Mouse (Mus musculus) thymus, postnatal 14 days (tissue): ENCODE data around the gene Cap2.

ENCODE experiments used
- DNase-seq: peaks from one replicate; pipeline ENCODE4 v3.0.0; 2021

The Cap2 gene

DNA sequence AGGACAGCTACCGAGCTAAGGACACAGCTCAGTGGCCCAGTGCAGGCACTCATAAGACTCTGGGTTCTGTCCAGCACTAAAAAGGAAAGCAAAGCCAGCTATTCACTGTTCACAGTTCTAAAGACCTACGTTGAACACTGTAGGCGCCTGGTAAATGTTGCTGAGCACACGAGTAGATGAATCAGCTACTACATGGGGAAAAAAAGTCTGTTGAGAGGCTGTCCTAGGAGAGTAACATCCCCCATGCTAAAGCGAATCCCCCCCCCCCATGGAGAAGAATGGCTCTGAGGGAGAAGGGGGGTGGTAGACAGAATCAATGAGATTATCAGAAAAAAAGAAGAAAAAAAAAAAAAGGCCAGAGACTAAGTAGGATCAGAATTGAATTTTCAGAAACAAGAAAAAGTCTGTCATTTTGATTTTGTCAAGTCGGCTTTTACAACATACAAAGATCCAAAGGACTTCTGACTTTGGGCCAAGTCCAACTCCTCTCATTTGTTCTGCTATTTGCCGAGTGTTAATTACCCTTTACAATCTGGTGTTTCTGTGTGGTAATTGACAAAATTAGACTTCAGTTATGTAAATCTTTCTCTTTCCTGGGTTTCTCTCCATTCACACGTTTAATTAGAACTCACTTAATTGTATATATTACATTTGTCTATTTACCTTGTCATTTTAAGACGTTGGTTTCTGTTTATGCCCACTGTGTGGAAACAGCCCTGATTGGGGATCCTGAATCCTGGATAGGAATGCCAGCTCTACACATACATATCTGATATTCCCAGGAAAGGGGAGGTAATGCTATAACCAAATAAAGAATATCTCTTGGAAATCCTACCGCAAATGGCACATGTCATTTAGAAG is 139.2 kb downstream of the Cap2 start:
- no peak for DNase-seq

- peak; percentile 47 for DNase-seq
Measured at GRCm38 (mm10) chr13:46642318-46642717, 140.7 kb downstream of the Cap2 start.

DNA sequence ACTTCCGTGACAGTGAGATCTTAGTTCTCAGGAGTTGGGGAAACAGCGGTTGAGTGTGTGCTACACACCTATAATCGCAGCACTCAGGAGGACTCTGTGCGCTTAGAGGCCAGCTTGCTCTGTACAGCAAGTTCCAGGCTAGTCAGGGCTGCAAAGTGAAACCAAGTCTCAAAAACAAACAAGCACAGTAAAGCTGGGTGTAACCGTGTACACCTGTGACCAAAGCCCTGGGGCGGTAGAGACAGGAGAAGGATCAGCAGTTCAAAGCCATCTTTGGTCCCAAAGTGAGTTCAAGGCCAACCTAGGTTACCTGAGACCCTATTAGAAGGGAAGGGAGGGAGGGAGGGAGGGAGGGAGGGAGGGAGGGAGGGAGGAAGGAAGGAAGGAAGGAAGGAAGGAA is 142.5 kb downstream of the Cap2 start:
- no peak for DNase-seq

GRCm38 (mm10) chr13:46645476-46645875 is 143.8 kb downstream of the Cap2 start:
- no peak for DNase-seq

GRCm38 (mm10) chr13:46651853-46652252 is 150.2 kb downstream of the Cap2 start:
- DNase-seq, result no peak

GRCm38 (mm10) chr13:46652671-46653070 is 151.0 kb downstream of the Cap2 start:
- DNase-seq, result no peak

DNA sequence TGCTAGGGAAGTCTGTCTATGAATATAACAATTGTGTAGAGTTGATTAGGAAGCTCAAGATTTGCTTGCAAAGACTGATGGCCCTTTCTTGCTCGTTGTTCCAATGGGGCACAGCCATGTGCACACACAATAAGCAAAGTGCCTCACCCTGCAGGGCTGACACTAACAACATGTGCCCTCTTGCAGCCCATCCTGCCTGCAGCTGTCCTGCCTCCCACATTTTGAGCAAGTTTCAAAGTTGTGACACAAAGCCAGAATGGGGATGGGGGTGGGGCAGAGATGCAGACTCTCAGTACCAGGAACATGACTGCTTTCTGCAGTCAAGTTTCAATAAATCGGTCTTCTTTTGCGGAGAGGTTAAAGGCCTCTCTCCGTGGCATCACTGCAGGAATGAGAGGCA is 152.0 kb downstream of the Cap2 start:
- DNase-seq, result peak; percentile 17

DNA sequence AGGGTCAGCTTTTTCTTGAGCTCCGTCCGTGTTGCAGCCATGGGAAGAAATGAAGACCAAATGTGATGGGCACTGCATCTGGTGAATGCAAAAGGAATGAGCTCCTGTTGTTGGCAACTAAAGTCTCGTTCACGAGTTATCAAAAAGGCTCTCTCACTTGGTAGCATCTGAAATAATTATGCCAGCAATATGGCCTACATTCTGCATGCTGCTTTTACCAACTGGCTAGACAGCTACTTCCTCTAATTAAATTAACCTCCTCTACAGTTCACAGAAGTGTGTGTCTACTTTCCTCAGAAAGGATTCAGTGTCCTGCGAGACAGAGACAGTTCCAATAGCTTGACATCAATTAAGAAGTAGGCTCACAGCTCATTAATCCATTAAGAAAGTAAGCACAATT is 152.9 kb downstream of the Cap2 start:
- no peak for DNase-seq

GRCm38 (mm10) chr13:46659211-46659610 is 157.6 kb downstream of the Cap2 start:
- DNase-seq, result no peak

DNA sequence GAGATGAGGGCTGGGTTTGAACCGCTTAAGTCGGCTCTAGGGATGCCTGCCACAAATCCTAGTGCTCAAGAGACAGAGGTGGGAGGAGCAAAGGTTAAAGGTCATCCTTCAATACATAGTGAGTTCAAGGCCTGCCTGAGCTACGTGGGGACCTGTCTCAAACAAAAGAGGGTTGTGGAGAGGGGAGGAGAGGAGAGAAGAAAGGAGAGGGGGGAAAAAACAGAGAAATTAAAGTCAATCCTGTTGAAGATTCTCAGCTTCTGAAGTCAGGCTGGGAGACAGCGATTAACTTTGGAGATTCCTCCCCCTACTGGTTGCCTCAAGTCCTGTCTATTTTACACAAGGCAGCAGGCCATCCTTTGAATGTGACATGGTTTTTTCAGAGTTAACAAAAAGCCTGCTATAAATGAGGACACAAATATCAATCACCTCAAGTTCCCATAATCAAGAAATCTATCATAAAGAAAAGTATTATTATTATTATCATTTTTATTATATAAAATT is 161.9 kb downstream of the Cap2 start:
- peak; percentile 55 for DNase-seq

DNA sequence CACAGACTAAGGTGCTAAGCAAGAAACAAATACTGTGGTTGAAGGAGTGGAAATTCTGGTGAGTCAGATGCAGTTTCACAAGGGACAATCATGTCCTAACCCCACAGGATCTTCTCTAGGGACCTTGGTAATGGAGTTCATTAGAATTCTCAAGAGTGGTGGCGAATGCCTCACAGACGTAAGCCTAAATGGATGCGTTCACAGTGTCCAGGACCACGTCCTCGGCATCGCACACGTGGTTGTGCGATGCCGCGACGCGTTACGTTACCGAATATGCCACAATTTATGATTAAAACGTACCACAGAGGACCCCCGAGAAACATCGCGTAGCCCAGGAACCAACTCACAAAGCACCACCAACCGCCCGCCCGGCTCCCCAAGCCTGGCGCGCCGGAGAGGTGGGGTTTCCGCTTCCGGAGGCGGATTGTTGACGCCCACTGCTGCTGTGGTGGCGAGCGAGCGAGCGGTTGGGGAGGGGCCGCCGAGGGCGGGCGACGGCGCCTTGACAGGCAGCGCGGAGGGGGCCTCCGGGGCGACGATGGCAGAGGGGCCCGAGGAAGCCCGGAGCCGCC is 167.5 kb downstream of the Cap2 start, which contains the start of gene Fam8a1:
Gene Fam8a1 (plus strand): TSS at position 475 of the 572 bp plus-strand sequence.
- peak; percentile 94 for DNase-seq

- peak; percentile 70 for DNase-seq
Measured at GRCm38 (mm10) chr13:46669620-46670271, 168.1 kb downstream of the Cap2 start.

DNA sequence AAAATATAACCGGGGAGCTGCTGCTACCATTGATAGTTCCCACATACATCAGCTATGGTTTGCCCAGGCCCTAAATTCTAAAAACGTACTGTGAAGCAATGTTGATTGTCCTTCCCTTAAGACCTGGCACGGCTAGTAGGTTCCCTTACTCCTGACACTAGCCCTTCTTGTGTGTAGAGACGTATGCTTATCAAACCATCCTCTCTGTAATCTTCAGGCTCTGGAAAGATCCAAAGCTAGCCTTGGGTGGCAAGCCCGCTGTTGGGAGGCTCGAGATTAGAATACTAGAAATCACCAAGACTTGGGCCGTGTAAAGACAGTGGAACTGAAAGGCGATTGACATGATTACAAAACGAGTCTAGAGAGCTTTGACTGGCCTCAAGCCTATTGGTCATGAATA is 168.9 kb downstream of the Cap2 start:
- no peak for DNase-seq

- DNase-seq, result no peak
Measured at GRCm38 (mm10) chr13:46674601-46675000, 173.0 kb downstream of the Cap2 start.

DNA sequence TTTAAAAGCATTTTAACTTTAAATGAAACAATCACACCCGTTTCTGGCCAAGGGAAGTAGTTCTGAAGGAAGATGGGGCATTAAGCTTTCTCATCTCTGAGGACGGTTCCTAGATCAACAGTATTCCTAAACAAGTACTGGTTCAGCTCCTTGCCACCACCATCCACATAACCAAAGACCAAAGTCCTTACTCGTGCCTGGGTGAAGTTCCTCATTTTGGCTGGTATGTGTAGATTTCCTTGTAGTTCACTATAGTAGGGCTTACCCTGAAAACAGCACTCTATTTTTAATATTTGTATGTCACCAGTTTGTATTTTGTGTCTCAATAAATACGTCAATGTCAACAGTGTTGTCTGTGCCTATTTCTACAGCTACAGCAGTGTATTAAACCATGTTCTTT is 176.1 kb downstream of the Cap2 start:
- DNase-seq, result no peak

DNA sequence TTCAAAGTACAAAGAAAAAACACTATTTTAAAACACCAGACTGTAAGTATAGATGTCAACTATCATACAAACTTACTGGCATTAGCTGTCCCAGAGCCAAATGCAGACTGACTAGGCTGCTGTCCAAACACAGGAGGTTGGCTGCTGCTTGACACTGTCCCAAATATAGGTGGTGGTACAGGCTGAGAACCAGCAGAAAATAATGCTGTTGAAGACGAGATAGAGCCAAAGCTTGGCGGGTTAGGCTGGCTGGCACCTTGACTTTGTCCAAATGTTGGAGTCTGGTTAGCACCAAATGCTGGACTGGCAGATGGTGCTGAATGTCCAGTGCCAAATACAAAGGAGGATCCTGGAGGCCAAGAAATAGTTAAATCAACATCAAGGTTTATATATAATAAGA is 181.3 kb downstream of the Cap2 start:
- no peak for DNase-seq

DNA sequence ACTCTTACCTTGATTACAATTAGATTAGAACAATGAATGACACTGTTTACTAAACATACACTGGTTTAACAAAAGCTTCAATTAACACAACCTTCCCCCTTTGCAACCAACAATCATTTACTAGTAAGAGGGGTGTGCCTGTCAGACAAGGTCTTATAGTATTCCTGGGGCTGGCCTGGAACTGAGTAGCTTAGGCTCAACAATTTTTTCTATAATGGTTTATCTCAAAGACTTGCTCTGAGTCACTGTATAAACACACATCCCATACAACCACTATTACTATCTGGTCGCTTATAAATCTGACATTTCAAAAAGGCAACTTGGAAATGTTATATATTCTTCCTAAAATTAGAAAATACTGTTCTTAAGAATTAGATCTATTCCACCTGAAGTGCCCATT is 181.7 kb downstream of the Cap2 start:
- DNase-seq, result no peak

GRCm38 (mm10) chr13:46690559-46691241 is 189.1 kb downstream of the Cap2 start:
- DNase-seq, result peak; percentile 36

- no peak for DNase-seq
Measured at GRCm38 (mm10) chr13:46695296-46695908, 193.8 kb downstream of the Cap2 start.

DNA sequence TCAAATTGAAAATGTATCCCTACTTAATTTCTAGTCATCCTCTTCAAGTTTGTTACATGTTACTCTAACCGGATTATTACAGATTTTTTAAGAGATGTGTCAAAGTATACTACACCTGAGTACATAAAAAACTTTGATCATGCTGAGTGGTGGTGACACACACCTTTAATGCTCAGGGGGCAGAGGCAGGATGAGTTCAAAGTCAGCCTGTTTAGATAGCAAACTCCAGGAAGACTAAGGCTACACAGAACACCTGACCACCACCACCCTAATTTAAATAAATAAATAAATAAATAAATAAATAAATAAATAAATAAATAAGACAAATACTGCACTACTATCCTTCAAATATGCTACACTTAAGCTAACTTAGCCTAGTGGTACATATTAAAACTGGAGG is 194.3 kb downstream of the Cap2 start:
- DNase-seq, result no peak

GRCm38 (mm10) chr13:46696788-46697187 is 195.1 kb downstream of the Cap2 start:
- DNase-seq, result no peak

GRCm38 (mm10) chr13:46699372-46699771 is 197.7 kb downstream of the Cap2 start:
- no peak for DNase-seq
